Comparison of ENCODE assay signal across 8 mouse cellular contexts in genomic region chr4:150909451-150910156, GRCm38 (mm10). TPM values are rescaled to one million over a fixed set of nuclear protein-coding genes. Genes with fewer than 3 reads are reported as not detected.
A peak's percentile ranks its signal among the peaks of the same experiment; 100 is the strongest.
DNase-seq lines count a peak whose midpoint lies in the region; ATAC-seq and TF ChIP-seq lines count a peak whose summit lies in the region.

No protein-coding gene starts in this region.

- no peaks in the 10 kb centered on the region for H3K9me3 ChIP-seq in E14TG2a.4 (ENCODE audit: low read length)
- H3K9me3 ChIP-seq in forebrain, embryonic 13.5 days (replicated peaks): no peaks in the 10 kb centered on the region
- no peaks in the 10 kb centered on the region for H3K9me3 ChIP-seq in liver, postnatal 0 days (ENCODE audit: low read length)
- no peaks in the 10 kb centered on the region for H3K9me3 ChIP-seq in neural tube, embryonic 14.5 days (ENCODE audit: control insufficient read depth, low read length)

- intact Hi-C loops in heart, postnatal 10 days (cut with DNase I): no loop called here

- ATAC-seq in forebrain, embryonic 13.5 days: peak; percentile 93
- peak; percentile 86 for ATAC-seq in liver, postnatal 0 days
- peak; percentile 93 for ATAC-seq in neural tube, embryonic 14.5 days (ENCODE audit: low read depth)

- peak overlapping the region; percentile 79 for H3K27ac ChIP-seq in forebrain, embryonic 13.5 days
- peak overlapping the region; percentile 97 for H3K27ac ChIP-seq in liver, postnatal 0 days (ENCODE audit: low read depth)
- peak overlapping the region; percentile 76 for H3K27ac ChIP-seq in neural tube, embryonic 14.5 days (ENCODE audit: low read depth, low read length)

- H3K4me2 ChIP-seq in forebrain, embryonic 13.5 days: peak overlapping the region; percentile 85
- peak overlapping the region; percentile 94 for H3K4me2 ChIP-seq in liver, postnatal 0 days (ENCODE audit: low read depth, low read length)
- H3K4me2 ChIP-seq in neural tube, embryonic 14.5 days (ENCODE audit: low read depth, low read length): peak overlapping the region; percentile 78

- TF ChIP-seq CTCF in E14TG2a.4 (conservative IDR thresholded peaks at IDR 0.05; ENCODE audit: low read length): no peak
- TF ChIP-seq CTCF in liver, postnatal 0 days (IDR thresholded peaks at IDR 0.05; ENCODE audit: low read depth): peak; percentile 33

- H3K27me3 ChIP-seq in E14TG2a.4 (ENCODE audit: insufficient read depth, low read length): no peaks in the 10 kb centered on the region
- H3K27me3 ChIP-seq in forebrain, embryonic 13.5 days: no peaks in the 10 kb centered on the region
- no peaks in the 10 kb centered on the region for H3K27me3 ChIP-seq in liver, postnatal 0 days (ENCODE audit: insufficient read depth, low read length)
- no peaks in the 10 kb centered on the region for H3K27me3 ChIP-seq in neural tube, embryonic 14.5 days (ENCODE audit: control insufficient read depth, insufficient read depth, low read length)

- peak overlapping the region; percentile 91 for H3K9ac ChIP-seq in forebrain, embryonic 13.5 days
- peak overlapping the region; percentile 81 for H3K9ac ChIP-seq in liver, postnatal 0 days (replicated peaks)
- H3K9ac ChIP-seq in neural tube, embryonic 14.5 days (replicated peaks; ENCODE audit: low read depth, low read length): peak overlapping the region; percentile 77

- peaks cover 61% of the 10 kb centered on the region for H3K4me1 ChIP-seq in E14TG2a.4 (replicated peaks; ENCODE audit: low read depth, low read length)
- peaks cover 28% of the 10 kb centered on the region for H3K4me1 ChIP-seq in forebrain, embryonic 13.5 days
- H3K4me1 ChIP-seq in liver, postnatal 0 days (ENCODE audit: insufficient read depth): peaks cover 26% of the 10 kb centered on the region
- peaks cover 12% of the 10 kb centered on the region; the same call in 1 of the 2 replicates for H3K4me1 ChIP-seq in neural tube, embryonic 14.5 days (ENCODE audit: control insufficient read depth, insufficient read depth, low read length)

- H3K36me3 ChIP-seq in E14TG2a.4 (ENCODE audit: insufficient read depth, low read length): peaks cover 37% of the 10 kb centered on the region
- peaks cover 12% of the 10 kb centered on the region for H3K36me3 ChIP-seq in forebrain, embryonic 13.5 days (ENCODE audit: poor library complexity, severe bottlenecking)
- peaks cover 20% of the 10 kb centered on the region for H3K36me3 ChIP-seq in liver, postnatal 0 days (replicated peaks; ENCODE audit: insufficient read depth, low read length)
- 0 out of 2 replicates have a peak, but pooled peaks cover 6% of the 10 kb centered on the region for H3K36me3 ChIP-seq in neural tube, embryonic 14.5 days (ENCODE audit: control insufficient read depth, insufficient read depth, low read length)

- H3K4me3 ChIP-seq in E14TG2a.4 (replicated peaks; ENCODE audit: low read length): peak overlapping the region; percentile 94
- H3K4me3 ChIP-seq in forebrain, embryonic 13.5 days: peak overlapping the region; percentile 76
- peak overlapping the region; percentile 78 for H3K4me3 ChIP-seq in liver, postnatal 0 days (ENCODE audit: low read depth, low read length)
- peak overlapping the region; percentile 85 for H3K4me3 ChIP-seq in neural tube, embryonic 14.5 days (ENCODE audit: low read depth, low read length)

- WGBS in forebrain, embryonic 13.5 days: under 1% methylated on average over 54 of the region's 56 CpGs
- WGBS in large intestine, adult 2 months: 1% methylated on average over 56 of the region's 56 CpGs
- under 1% methylated on average over 56 of the region's 56 CpGs for WGBS in liver, postnatal 0 days (ENCODE audit: insufficient replicate concordance)
- whole genome bisulfite sequencing in neural tube, embryonic 14.5 days: under 1% methylated on average over 54 of the region's 56 CpGs

- DNase-seq in c-Kit-positive CD71-positive TER-119-positive erythroid progenitor cells, embryonic 14.5 days (ENCODE audit: low spot score): peak; percentile 97
- peak; percentile 99 to 100 for DNase-seq in heart, postnatal 10 days
- peak; percentile 92 for DNase-seq in large intestine, adult 2 months (ENCODE audit: low read depth, low spot score)
- peak; percentile 100 for DNase-seq in liver, postnatal 0 days
- DNase-seq in testis, postnatal 10 days (ENCODE audit: low spot score): peak; percentile 100

- TF ChIP-seq EP300 in liver, postnatal 0 days (IDR thresholded peaks at IDR 0.05; ENCODE audit: low read depth): no peak

RNA-seq across cellular contexts. Expression of gene Park7, which starts 4.6 kb away (rescaled TPM):
- polyA plus RNA-seq in forebrain, embryonic 13.5 days (2015; fragmentation: Nextera tagmentation; extraction: Ambion mirVana): 414 and 420 TPM in 2 replicates
- total RNA-seq in heart, postnatal 10 days (2021): 100 to 1,000 TPM; 203 to 204 TPM
- 124 and 128 TPM in 2 replicates for polyA plus RNA-seq in large intestine, adult 2 months (2012; rRNA removed)
- 227 and 228 TPM in 2 replicates for polyA plus RNA-seq in liver, postnatal 0 days (2015; fragmentation: Nextera tagmentation; extraction: Ambion mirVana)
- 380 and 397 TPM in 2 replicates for polyA plus RNA-seq in neural tube, embryonic 14.5 days (2014; fragmentation: Nextera tagmentation; extraction: Ambion mirVana)

RNA-seq across cellular contexts. Expression of gene Tnfrsf9, which starts 4.8 kb away (rescaled TPM):
- 0.13 and 0.16 TPM in 2 replicates for polyA plus RNA-seq in forebrain, embryonic 13.5 days (2015; fragmentation: Nextera tagmentation; extraction: Ambion mirVana)
- total RNA-seq in heart, postnatal 10 days (2021): under 1 TPM in 1 of 2 experiments, not detected in 1; 0.12 TPM
- 1.3 and 1.8 TPM in 2 replicates for polyA plus RNA-seq in large intestine, adult 2 months (2012; rRNA removed)
- 0.33 and 0.36 TPM in 2 replicates for polyA plus RNA-seq in liver, postnatal 0 days (2015; fragmentation: Nextera tagmentation; extraction: Ambion mirVana)
- polyA plus RNA-seq in neural tube, embryonic 14.5 days (2014; fragmentation: Nextera tagmentation; extraction: Ambion mirVana): 0.22 and 0.43 TPM in 2 replicates

RNA-seq across cellular contexts. Expression of gene Errfi1, which starts 55.9 kb away (rescaled TPM):
- polyA plus RNA-seq in forebrain, embryonic 13.5 days (2015; fragmentation: Nextera tagmentation; extraction: Ambion mirVana): 13.7 TPM in 2 replicates
- 10 to 100 TPM; 22.0 to 26.6 TPM for total RNA-seq in heart, postnatal 10 days (2021)
- 13.4 and 29.4 TPM in 2 replicates for polyA plus RNA-seq in large intestine, adult 2 months (2012; rRNA removed)
- polyA plus RNA-seq in liver, postnatal 0 days (2015; fragmentation: Nextera tagmentation; extraction: Ambion mirVana): 141 and 148 TPM in 2 replicates
- 70.2 and 76.9 TPM in 2 replicates for polyA plus RNA-seq in neural tube, embryonic 14.5 days (2014; fragmentation: Nextera tagmentation; extraction: Ambion mirVana)

Comparison
In these comparisons a context has a peak if more than half of its experiments do, and no peak if none do; other contexts are left out.
1. Peak in every context shown above with its lines: DNase-seq, ATAC-seq, H3K4me3 ChIP-seq and H3K27ac ChIP-seq.